Mouse (Mus musculus): ENCODE measurements around the gene Pde4b.

DNA sequence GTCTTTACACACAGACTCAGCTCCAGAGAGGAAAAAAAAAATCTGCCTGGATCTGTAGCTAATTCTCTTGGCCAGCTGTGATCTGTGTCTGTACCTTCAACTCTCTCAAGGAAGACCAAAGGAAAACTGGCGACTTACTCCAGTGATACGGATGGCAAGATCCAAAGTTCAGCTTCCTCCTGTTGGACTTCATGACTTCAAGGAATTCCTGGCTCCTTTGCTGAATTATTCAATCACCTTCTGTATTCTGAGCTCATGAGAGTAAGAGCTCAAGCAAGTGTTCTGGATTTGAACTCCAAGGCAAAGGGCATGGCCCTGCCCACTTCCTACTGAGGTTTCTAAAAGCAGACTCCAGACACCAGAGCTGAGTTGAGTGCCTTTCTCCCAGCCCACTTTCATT is 245.0 kb downstream of the Pde4b start:
- no peak for TF ChIP-seq CTCF (IDR thresholded peaks at IDR 0.05; ENCODE audit: control insufficient read depth, insufficient read depth, insufficient replicate concordance, low read depth, low read length)
- no peak for TF ChIP-seq POLR2A (IDR thresholded peaks at IDR 0.05; ENCODE audit: control insufficient read depth, low read depth, low read length)

Measured in testis, adult 2 months (tissue).